Mouse (Mus musculus) forebrain, embryonic 13.5 days (tissue): ENCODE data around the gene Clcf1. TPM values are rescaled to one million over a fixed set of nuclear protein-coding genes. Genes with fewer than 3 reads are reported as not detected.

Source experiments
- ATAC-seq: fragments of 200-750 bp; cut with Nextera tagmentation; 2 replicates; pipeline ENCODE4 v1.8.0; 2017
- H3K27ac ChIP-seq: fragments of 300-500 bp; sonication (generic); 2 replicates; pipeline ENCODE4 v1.5.1; 2015; ENCODE audit warnings: inconsistent platforms, mild to moderate bottlenecking, moderate library complexity
- H3K27me3 ChIP-seq: fragments of 300-500 bp; sonication (generic); 2 replicates; pipeline ENCODE4 v1.6.1; 2015; ENCODE audit warnings: mild to moderate bottlenecking, inconsistent platforms
- H3K36me3 ChIP-seq: fragments of 300-500 bp; sonication (generic); 2 replicates; pipeline ENCODE4 v1.6.1; 2015; ENCODE audit warnings: mild to moderate bottlenecking, inconsistent platforms; ENCODE audit not compliant: poor library complexity, severe bottlenecking
- H3K4me1 ChIP-seq: fragments of 300-500 bp; sonication (generic); 2 replicates; pipeline ENCODE4 v1.6.1; 2015; ENCODE audit warnings: inconsistent platforms
- H3K4me2 ChIP-seq: fragments of 300-500 bp; sonication (generic); 2 replicates; pipeline ENCODE4 v1.6.1; 2015; ENCODE audit warnings: inconsistent platforms, mild to moderate bottlenecking, moderate library complexity
- H3K4me3 ChIP-seq: fragments of 300-500 bp; sonication (generic); 2 replicates; pipeline ENCODE4 v1.5.1; 2015; ENCODE audit warnings: mild to moderate bottlenecking, inconsistent platforms
- H3K9ac ChIP-seq: fragments of 300-500 bp; sonication (generic); 2 replicates; pipeline ENCODE4 v1.6.1; 2015; ENCODE audit warnings: mild to moderate bottlenecking, inconsistent platforms
- H3K9me3 ChIP-seq: fragments of 300-500 bp; sonication (generic); replicated peaks from 2 replicates; pipeline ENCODE4 v1.6.1; 2016; ENCODE audit warnings: inconsistent platforms
- WGBS: fragments of 180-500 bp; shearing (Covaris S2); methylation state at CpG from one replicate; pipeline ENCODE4 v1.1.7; 2015; 5-methylcytosine and 5-hydroxymethylcytosine counted together
- polyA plus RNA-seq: library from polyadenylated mRNA; unstranded; fragments of >200 nt; fragmentation: Nextera tagmentation; extraction: Ambion mirVana; gene quantifications from 2 replicates; pipeline ENCODE4 v1.2.1, GENCODE M21; 2015

Clcf1 gene
- polyA plus RNA-seq = 0.63 and 0.76 TPM in 2 replicates

GRCm38 (mm10) chr19:4214071-4214770 is at the start of gene Clcf1, which contains the start of gene AC109138.7:
Clcf1 (plus strand) TSS chr19:4214238.
AC109138.7 (plus strand) TSS chr19:4214357.
- peak within 1 kb of the TSS; percentile 59 for H3K4me3 ChIP-seq
- H3K9me3 ChIP-seq = no peaks in the 10 kb centered on the region
- H3K4me2 ChIP-seq = peak within 1 kb of the TSS; percentile 99
- peaks cover 62% of the 10 kb centered on the region for H3K27me3 ChIP-seq
- no peak within 1 kb of the TSS for H3K27ac ChIP-seq
- WGBS = under 1% methylated on average over 44 of the region's 49 CpGs
- peak within 1 kb of the TSS; percentile 77 for H3K9ac ChIP-seq
- ATAC-seq = peak; percentile 60; the same call in 1 of the 2 replicates
- peaks cover 43% of the 10 kb centered on the region for H3K4me1 ChIP-seq
- no peaks in the 10 kb centered on the region for H3K36me3 ChIP-seq

GRCm38 (mm10) chr19:4164721-4165120 is 49.3 kb upstream of the Clcf1 start:
- Histone ChIP-seq H3K4me3 (no peak overlapping the region), H3K9me3 (no peaks in the 10 kb centered on the region), H3K27ac (no peak overlapping the region), H3K9ac (no peak overlapping the region), H3K36me3 (peaks cover 21% of the 10 kb centered on the region), H3K4me1 (peaks cover 16% of the 10 kb centered on the region), H3K4me2 (no peak overlapping the region), H3K27me3 (no peaks in the 10 kb centered on the region)
- no peak for ATAC-seq
- 81% methylated on average over 2 of the region's 2 CpGs for WGBS

DNA sequence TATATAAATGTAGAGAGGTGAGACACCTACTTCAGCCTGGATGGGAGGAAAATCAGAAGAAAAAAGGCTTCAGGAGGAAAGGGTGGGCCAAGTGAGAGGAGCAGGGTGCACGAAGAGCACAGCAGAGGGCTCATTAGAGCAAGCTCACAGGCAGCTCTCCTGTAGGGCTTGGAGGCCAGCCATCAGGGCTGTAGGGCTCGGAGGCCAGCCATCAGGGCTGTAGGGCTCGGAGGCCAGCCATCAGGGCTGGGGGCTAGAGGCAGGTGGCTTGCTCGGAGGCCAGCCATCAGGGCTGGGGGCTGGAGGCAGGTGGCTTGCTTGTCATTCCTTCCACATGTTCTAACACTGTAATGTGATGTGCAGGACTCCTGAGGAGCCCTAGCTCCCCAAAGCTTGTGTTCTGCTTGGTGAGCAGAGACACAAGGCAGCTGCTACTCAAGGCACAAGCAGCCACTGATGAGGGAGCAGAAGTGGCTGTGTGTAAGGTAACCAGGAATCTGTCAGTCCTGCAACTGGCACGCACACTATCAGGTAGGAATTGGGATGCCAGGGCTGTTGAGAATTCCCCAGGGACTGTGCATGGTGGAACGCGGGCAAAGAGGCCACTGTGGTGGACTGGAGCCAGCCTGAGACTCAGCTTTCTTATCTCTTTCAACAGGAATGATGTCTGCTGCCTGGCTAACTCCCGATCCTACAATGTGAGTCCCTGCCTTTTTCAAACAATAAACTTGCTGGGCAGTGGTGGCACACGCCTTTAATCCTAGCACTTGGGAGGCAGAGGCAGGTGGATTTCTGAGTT is 47.2 kb upstream of the Clcf1 start:
- Histone ChIP-seq H3K9ac (0 out of 2 replicates have a peak overlapping the region, but pooled peaks have one; percentile 5), H3K4me3 (no peak overlapping the region), H3K27me3 (no peaks in the 10 kb centered on the region), H3K9me3 (no peaks in the 10 kb centered on the region), H3K4me2 (no peak overlapping the region), H3K4me1 (peaks cover 23% of the 10 kb centered on the region), H3K27ac (no peak overlapping the region), H3K36me3 (peaks cover 1% of the 10 kb centered on the region; the same call in 1 of the 2 replicates)
- ATAC-seq = no peak
- WGBS = 83% methylated on average over 9 of the region's 9 CpGs

GRCm38 (mm10) chr19:4169378-4169784 is 44.7 kb upstream of the Clcf1 start:
- peak overlapping the region; percentile 84 for H3K4me2 ChIP-seq
- peak overlapping the region; percentile 44 for H3K4me3 ChIP-seq
- under 1% methylated on average over 43 of the region's 43 CpGs for WGBS
- peak overlapping the region; percentile 83 for H3K9ac ChIP-seq
- no peaks in the 10 kb centered on the region for H3K27me3 ChIP-seq
- peaks cover 10% of the 10 kb centered on the region for H3K4me1 ChIP-seq
- no peaks in the 10 kb centered on the region for H3K9me3 ChIP-seq
- no peaks in the 10 kb centered on the region for H3K36me3 ChIP-seq
- ATAC-seq = peak; percentile 97
- peak overlapping the region; percentile 88 for H3K27ac ChIP-seq

GRCm38 (mm10) chr19:4169810-4170209 is 44.2 kb upstream of the Clcf1 start:
- H3K27me3 ChIP-seq = 0 out of 2 replicates have a peak, but pooled peaks cover 3% of the 10 kb centered on the region
- no peaks in the 10 kb centered on the region for H3K9me3 ChIP-seq
- peak overlapping the region; percentile 44 for H3K4me3 ChIP-seq
- H3K27ac ChIP-seq = peak overlapping the region; percentile 88
- peak overlapping the region; percentile 83 for H3K9ac ChIP-seq
- peak; percentile 42 for ATAC-seq
- 7% methylated on average over 26 of the region's 27 CpGs for WGBS
- H3K4me2 ChIP-seq = peak overlapping the region; percentile 84
- peaks cover 10% of the 10 kb centered on the region for H3K4me1 ChIP-seq
- H3K36me3 ChIP-seq = no peaks in the 10 kb centered on the region

DNA sequence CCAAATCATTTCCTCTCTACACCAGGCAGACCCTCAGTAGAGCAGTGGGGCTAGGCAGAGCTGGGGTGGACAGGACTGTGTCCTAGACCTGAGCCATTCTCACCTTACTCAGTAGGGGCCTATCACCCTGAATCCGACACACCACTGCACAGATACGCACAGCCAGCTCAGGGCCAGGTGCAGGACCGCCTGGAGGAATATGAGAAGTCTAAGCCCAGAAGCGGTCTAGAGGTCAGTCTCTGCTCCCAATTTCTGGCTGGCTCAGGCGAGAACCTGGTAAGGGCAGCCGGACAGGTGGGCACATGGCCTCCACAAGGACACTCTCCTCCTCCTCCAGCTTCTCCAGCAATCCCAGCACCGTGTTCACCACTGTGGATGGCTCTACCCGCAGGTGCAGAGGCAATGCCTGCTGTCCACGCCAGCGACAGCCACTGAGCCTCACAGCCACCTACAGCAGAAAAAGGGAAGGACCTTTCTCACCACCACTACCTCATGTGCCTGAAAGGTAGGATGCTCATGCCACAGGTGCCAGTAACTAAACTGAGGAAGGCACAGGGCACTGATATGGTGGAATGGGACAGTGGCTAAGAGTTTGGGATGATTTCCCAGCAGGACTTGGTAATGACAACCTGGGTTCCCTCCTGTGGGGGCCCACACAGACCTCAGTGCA is 43.2 kb upstream of the Clcf1 start:
- H3K9ac ChIP-seq = 0 out of 2 replicates have a peak overlapping the region, but pooled peaks have one; percentile 31
- no peak overlapping the region for H3K27ac ChIP-seq
- no peaks in the 10 kb centered on the region for H3K36me3 ChIP-seq
- no peak overlapping the region for H3K4me2 ChIP-seq
- 0 out of 2 replicates have a peak, but pooled peaks cover 4% of the 10 kb centered on the region for H3K27me3 ChIP-seq
- peaks cover 19% of the 10 kb centered on the region for H3K4me1 ChIP-seq
- no peak overlapping the region for H3K4me3 ChIP-seq
- no peak for ATAC-seq
- WGBS = 89% methylated on average over 10 of the region's 10 CpGs
- H3K9me3 ChIP-seq = no peaks in the 10 kb centered on the region

GRCm38 (mm10) chr19:4171393-4172290 is 42.4 kb upstream of the Clcf1 start:
- Histone ChIP-seq H3K4me3 (no peak overlapping the region), H3K9ac (peak overlapping the region; percentile 31; the same call in 1 of the 2 replicates), H3K27me3 (0 out of 2 replicates have a peak, but pooled peaks cover 7% of the 10 kb centered on the region), H3K27ac (no peak overlapping the region), H3K9me3 (no peaks in the 10 kb centered on the region), H3K36me3 (no peaks in the 10 kb centered on the region), H3K4me2 (no peak overlapping the region), H3K4me1 (peaks cover 22% of the 10 kb centered on the region)
- 75% methylated on average over 13 of the region's 13 CpGs for WGBS
- ATAC-seq = no peak

- peaks cover 22% of the 10 kb centered on the region for H3K4me1 ChIP-seq
- H3K9ac ChIP-seq = peak overlapping the region; percentile 2; the same call in 1 of the 2 replicates
- no peak for ATAC-seq
- no peaks in the 10 kb centered on the region for H3K36me3 ChIP-seq
- H3K9me3 ChIP-seq = no peaks in the 10 kb centered on the region
- H3K27me3 ChIP-seq = 0 out of 2 replicates have a peak, but pooled peaks cover 7% of the 10 kb centered on the region
- no peak overlapping the region for H3K27ac ChIP-seq
- H3K4me3 ChIP-seq = no peak overlapping the region
- 56% methylated on average over 11 of the region's 11 CpGs for WGBS
- no peak overlapping the region for H3K4me2 ChIP-seq
These were observed 41.1 kb upstream of the Clcf1 start for GRCm38 (mm10) chr19:4172925-4173324.

DNA sequence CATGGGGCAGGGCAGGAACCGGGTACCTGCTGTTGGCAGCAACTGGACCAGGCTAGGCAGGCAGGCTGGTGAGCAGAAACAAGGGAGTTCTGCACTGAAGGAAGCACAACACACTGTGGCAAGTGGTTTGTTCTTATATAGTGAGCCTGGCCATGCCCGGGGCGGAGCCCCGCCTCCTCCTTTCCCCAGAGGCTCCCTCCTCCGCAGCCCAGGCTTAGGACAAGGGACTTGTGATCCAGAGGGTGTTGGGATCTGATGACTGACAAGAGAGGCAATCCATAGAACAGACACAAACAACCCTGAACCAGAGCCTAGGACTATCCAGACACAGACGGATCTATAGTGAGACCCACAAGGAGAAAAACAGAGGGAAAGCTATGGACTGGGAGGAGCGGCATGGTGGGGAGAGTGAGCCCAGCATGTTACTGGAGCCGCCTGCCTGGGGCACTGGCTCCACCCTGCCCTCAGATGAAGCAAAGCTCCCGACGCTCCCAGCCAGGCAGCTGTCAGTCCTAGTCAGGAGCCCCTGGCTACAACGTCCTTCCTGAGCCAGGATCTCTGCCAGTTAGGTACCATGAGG is 38.6 kb upstream of the Clcf1 start, which contains the start of gene Carns1:
Gene Carns1 (minus strand): TSS at position 112 of the 580 bp plus-strand sequence.
- no peak for ATAC-seq
- Histone ChIP-seq H3K4me3 (no peak within 1 kb of the TSS), H3K4me1 (peaks cover 11% of the 10 kb centered on the region), H3K36me3 (no peaks in the 10 kb centered on the region), H3K27ac (no peak within 1 kb of the TSS), H3K27me3 (0 out of 2 replicates have a peak, but pooled peaks cover 7% of the 10 kb centered on the region), H3K9ac (peak within 1 kb of the TSS; percentile 55), H3K4me2 (peak within 1 kb of the TSS; percentile 36), H3K9me3 (no peaks in the 10 kb centered on the region)
- WGBS = 1% methylated on average over 11 of the region's 11 CpGs

GRCm38 (mm10) chr19:4180411-4180810 is 33.6 kb upstream of the Clcf1 start:
- Histone ChIP-seq H3K9me3 (no peaks in the 10 kb centered on the region), H3K4me1 (peaks cover 14% of the 10 kb centered on the region), H3K9ac (no peak overlapping the region), H3K27ac (no peak overlapping the region), H3K4me2 (no peak overlapping the region), H3K4me3 (no peak overlapping the region), H3K27me3 (0 out of 2 replicates have a peak, but pooled peaks cover 4% of the 10 kb centered on the region), H3K36me3 (no peaks in the 10 kb centered on the region)
- no peak for ATAC-seq
- WGBS = 87% methylated on average over 7 of the region's 7 CpGs
